Mouse (Mus musculus) cerebellum, adult 8-10 months (tissue): ENCODE data around the gene Prss46.

Source experiments
- DNase-seq: peaks from one replicate; pipeline ENCODE4 v3.0.0; 2022

Gene Prss46

GRCm38 (mm10) chr9:110901204-110901603 is 56.9 kb downstream of the Prss46 start:
- no peak for DNase-seq

GRCm38 (mm10) chr9:110902271-110902670 is 58.0 kb downstream of the Prss46 start:
- no peak for DNase-seq
